Mouse (Mus musculus): ENCODE results near the gene Ppp1r12c.

Gene Ppp1r12c

DNA sequence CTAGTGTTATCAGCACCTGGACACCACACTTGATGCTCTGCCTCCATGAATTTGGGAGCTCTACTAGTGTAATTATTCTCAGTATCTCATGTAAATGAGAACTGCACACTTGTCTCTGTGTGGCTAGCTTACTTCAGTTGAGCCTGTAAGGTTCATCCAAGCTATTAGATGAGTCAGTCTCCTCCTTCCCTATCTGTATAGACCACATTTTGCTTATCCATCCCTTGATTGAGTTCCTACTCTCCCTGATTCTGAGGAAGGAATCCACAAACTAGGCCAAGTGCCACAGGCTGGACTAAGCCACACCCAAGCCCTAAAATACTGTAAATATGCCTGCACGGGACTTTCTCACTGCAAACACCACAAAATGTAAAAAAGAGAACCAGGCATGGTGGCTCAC, 7.5 kb downstream of the Ppp1r12c start:
- intact Hi-C loops (cut with DNase I), result loop anchor here (10.0 kb wide), 1 partner anchor 349 kb away; no protein-coding TSS in a partner anchor

DNA sequence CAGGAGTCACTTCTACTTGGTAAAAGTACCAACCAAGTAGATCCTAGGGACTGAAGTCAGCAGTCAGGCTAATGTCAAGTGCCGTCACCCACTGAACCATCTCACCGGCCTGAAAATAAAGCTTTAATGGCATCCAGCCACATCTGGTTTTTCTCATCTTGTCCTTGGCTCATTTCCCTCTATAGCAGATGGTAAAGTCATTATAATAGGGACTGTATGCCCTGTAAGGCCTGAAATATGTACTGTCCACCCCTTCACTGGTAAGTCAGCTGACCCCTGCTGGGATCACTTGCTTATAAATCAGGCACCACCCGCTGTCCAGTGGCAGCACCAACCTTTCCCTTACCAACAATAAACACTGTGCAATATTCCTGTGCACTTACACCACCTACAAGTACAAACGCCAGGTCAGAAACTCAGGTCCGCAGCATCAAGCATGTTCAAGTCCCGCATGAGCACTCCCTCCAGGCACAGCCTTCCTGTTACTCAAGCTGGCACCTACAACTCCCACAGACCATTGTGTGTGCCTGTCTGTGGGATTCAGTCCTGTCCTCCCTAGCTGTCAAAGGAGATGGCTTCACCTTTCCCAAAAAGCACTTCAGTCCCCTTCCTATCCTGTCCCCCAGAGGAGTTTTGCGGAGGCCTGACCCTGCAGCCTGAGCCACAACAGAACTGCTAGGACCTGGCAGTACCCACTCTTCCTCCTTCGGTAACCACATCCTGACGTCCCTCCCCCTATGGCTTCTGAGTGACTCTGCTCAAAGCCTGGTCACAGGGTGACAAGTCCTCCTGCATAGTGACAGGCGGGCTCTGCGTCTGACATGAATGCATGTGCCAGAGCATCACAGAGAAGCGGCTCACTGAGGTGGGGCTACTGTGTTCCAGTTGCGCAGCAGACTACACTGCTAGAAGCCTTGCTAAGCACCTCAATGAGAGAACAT, 8.9 kb downstream of the Ppp1r12c start:
- intact Hi-C loops (cut with DNase I), result loop anchor here (10.0 kb wide), 1 partner anchor 348 kb away; no protein-coding TSS in a partner anchor

DNA sequence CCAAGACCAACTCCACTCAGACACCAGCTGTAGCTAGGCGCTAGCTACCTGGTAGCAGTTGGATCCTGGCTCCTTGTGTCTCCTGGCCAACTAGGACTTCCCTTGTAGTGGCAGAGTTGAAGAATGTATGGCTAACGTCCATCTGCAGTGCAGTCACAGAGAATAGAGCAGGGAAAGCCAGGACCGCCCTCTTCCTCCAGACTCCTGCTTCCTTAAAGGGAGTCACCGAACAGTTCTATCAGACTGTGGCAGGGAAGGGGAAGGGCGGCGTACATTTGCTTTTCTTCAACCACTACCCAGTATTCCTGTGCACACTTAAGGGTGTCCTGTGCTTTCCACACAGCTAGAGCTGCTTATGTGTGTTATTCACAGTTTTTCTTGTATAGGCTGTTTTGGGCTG, 10.2 kb downstream of the Ppp1r12c start:
- intact Hi-C loops (cut with DNase I), result loop anchor here (10.0 kb wide), 1 partner anchor 347 kb away; no protein-coding TSS in a partner anchor

DNA sequence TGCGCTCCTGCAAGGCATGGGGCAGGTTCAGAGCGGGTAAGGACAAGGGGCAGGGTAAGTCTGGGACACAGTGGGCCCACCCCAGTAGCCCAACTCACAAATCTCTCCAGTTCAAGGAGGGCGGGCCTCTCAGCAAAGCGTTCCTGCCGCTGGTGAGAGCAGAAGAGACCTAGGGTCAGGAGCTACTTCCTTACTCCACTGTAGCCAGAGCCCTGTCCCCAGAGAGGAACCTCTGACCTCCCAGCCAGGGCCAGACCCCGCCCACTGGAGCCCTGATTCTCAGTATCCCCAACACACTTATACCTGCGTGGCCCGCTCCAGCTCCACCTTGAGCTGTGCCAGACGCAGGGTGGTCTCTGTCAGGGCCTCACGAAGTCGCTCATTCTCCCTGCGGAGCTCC, 19.2 kb downstream of the Ppp1r12c start:
- intact Hi-C loops (cut with DNase I), result no loop called here

DNA sequence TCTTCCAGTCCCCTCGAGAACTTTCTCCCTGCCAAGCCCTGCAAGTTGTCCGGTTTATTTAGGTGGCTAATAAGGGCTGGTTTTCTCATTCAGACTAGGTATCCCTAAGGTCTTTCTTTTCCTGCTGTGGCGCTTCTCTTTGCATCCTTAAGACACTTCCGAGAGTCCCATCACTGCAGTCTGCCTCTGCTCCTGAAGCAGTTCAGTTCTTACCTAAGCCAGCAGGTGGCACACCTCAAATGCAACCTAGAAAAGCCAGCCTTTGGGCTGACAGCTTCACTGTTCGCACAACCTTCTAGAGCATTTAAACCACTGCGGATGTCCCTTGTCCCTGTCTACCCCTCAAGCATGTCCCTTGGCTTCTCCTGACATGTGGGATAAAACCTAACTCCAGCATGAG, 21.8 kb downstream of the Ppp1r12c start:
- intact Hi-C loops (cut with DNase I), result no loop called here

DNA sequence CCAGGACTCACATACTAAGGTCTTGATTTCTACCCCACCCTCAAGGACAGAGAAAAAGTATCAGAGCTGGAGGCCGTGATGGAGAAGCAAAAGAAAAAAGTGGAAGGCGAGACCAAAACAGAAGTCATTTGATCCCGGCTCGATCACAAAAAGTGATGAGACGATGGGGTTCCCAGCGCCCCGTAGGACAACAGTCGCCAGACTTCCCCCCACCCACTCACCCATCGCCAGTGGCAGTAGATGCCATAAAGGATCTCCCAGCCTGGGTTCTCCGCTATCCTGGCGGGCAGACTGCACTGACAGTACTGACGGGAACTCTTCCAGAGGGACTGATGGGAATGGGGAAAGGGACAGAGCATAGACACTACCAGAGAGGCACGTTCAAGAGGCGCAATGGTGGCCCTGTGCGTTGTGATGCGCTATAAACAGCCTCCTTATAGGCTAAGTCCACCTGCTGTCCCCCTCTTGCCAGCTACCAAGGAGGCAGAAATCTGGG, 22.6 kb downstream of the Ppp1r12c start:
- intact Hi-C loops (cut with DNase I), result no loop called here

DNA sequence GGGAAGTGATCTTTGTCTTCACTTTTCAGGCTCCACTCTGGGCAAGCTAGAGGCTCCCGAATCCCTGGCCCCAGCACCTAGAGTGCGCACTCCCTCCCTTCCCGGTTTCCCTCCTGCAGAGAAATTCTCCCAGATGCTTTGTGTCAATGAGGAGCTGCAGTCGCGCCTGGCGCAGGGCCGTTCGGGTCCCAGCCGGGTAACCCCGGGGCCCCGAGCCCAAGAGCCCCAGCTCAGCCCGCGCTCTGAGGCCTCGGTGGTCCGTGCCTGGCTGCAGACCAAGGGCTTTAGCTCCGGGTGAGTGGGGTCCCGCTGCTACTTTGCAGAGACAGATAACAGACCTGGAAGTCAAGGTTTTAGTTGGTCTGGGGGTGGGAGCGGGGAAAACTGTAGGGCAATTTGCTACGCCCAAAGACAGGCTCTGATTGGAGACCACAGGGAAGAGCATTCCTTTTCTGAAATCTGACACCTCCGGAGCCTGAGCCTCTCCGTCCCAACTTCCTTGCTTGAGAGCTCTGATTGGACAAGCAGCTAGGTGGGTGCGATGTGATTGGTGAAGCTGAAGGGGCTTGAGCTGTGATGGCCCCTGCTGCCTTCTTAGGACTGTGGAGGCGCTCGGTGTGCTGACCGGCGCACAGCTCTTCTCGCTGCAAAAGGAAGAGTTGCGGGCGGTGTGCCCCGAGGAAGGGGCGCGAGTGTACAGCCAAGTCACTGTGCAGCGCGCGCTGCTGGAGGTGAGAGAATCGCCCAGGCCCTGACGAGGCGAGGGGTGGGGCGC, 23.3 kb downstream of the Ppp1r12c start:
- intact Hi-C loops (cut with DNase I), result no loop called here

DNA sequence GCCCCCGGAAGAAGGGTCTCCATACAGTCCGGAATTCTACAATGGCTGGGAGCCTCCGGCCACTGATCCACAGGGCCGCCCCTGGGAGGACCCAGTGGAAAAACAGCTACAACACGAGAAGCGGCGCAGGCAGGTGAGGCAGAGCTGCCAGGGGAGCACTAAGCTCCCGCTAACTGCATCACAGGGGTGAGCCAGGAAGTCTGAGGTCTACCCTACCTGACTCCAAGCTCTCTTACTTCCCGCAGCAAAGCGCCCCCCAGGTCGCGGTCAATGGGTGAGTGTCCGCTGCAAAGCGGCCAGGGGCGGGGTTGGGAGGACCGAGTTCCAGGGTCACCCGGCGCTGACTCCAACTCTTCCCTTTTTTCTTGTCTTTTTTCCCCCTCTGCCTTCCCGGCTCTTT, 27.5 kb downstream of the Ppp1r12c start:
- intact Hi-C loops (cut with DNase I), result no loop called here

DNA sequence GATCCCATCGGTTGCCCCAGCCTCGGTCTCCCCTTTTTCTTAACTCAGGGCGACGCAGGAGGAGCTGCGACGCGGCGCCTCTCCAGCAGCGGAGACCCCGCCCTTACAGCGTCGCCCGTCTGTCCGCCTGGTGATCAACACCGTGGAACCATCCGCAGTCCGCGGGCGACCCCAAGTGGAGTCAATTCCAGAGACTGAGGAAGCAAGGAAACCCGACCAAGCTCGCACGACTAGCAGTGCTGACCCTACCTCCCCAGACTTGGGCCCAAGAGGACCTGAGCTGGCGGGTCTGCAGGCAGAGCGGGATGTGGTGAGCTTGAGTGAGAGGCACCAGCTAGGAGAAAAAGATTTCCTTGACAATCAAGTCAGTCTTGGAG, 30.3 kb downstream of the Ppp1r12c start:
- intact Hi-C loops (cut with DNase I), result loop anchor here (2.0 kb wide), 1 partner anchor 38 kb away; no protein-coding TSS in a partner anchor

DNA sequence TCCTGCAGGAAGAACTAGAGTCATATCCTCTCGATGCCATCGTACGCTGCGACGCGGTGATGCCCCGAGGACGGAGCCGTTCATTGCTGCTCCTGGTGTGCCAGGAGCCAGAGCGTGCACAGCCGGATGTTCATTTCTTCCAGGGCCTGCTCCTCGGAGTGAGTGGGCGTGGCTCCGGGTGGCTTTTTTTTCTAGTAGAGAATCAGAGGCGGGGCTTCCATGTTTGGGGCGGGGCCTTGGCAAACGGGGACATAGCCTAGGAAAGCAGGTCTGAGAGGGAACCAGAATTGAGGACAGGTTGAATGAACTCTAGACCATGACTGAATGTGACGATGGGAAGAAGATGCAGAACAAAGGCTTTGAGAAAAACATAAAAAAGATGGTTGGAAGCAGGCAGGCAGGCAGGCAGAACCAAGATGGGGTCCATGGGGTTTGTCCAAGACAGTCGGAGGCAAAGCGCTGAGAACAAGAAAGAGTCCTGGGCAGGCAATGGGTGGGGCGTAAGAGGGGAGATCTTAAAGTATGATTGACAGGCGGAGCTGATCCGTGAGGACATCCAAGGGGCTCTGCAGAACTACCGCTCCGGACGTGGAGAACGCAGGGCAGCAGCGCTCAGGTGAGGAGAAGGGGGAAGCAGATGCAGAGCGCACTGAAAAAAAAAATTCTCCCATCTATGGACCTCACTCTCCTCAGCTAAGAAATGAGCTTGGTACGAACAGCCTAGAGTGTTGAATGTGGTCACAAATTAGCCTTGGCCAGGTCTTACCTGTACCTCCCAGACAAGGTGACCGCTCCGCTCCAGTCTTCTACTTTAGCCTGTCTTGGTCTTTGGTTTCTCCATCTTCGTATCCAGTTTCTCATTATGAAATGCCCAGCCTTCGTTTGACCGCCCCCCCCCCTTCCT, 31.0 kb downstream of the Ppp1r12c start:
- intact Hi-C loops (cut with DNase I), result loop anchor here (2.0 kb wide), 1 partner anchor 38 kb away; no protein-coding TSS in a partner anchor

DNA sequence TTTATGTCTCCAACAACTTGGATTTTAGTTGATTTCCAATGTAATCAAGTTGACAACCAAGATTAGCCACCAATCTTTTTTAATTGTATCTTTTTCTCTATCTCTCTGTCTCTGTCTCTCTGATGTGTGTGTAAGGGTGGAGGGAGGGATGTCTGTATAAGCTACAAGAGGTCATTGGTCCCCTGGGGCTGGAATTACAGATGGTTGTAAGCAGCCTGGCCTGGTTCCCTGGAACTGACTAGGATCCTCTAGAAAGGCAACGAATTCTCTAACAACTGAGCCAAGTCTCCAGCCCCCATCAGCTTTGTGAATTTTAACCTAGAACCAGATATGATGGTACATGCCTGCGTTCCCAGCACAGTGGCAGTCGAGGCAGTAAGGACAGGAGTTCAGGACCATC, 33.7 kb downstream of the Ppp1r12c start:
- intact Hi-C loops (cut with DNase I), result no loop called here

DNA sequence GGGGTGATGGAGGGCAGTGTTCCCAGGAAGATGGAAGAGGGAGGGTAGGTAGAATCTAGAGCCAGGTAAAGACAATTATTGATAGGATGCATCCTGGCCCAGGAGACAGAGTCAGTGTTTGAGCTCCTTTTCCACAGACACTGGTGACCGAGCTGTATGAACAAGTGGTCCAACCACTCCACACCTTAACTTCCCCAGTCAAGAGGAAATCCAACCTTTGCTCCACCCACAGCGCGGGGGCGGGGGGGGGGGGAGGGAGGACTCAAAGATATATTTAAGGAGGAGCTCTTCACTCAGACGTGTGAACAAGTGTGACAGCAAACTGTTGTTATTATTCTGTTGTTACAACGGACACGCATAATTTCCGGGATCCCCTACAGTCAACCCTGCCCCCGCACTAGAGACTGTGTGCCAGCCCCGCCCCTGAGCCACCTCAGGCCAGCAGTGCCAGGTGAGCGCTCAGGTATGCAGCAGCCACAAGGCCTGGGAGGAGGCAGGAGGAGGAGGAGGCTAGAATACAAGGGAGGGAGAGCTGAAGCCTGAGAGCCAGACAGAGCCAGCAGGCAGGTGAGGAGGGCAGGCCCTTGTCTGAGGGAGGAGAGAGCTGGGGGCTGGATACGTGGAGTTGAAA, 37.2 kb downstream of the Ppp1r12c start:
- intact Hi-C loops (cut with DNase I), result no loop called here

DNA sequence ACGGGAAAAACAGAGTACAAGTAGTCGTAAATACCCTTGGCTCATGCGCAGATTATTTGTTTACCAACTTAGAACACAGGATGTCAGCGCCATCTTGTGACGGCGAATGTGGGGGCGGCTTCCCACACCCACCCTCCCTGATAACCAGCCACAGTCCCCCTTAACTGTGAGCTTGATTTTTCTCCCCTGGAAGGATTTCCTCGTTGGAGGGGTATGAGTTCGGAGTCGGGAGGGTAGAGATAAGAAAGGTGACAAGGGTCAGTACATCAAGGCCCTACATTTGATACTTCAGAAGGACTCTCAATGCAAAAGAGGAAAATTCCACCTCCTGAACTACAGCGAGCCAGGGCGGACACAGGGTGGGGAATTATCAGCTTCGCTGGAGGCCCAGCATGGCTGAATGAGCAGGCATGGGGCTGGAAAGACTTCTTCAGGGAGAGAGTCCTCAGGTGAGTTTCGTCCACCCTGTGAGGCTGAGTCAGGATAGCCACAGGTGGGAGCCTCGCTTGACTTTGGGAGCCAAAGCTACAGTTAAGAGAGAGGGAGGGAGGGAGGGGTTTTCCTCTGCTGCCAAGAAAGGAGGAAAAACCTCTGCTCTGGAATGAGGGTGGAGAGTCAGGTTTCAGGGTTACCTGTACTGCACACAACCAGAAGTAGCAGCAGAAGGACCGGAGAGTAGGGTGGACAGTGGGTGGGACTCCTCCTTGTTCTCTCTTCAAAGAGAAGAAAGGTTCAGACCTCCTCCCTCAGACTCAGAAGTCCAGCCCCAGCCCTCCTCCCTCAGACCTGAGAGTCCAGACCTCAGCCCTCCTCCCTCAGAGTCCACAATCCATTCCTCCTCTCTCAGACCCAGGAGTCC, 40.7 kb downstream of the Ppp1r12c start, which contains the start of gene Eps8l1:
TSS of gene Eps8l1 (plus strand) at position 99 of the 859 bp plus-strand sequence.
- intact Hi-C loops (cut with DNase I), result no loop called here

DNA sequence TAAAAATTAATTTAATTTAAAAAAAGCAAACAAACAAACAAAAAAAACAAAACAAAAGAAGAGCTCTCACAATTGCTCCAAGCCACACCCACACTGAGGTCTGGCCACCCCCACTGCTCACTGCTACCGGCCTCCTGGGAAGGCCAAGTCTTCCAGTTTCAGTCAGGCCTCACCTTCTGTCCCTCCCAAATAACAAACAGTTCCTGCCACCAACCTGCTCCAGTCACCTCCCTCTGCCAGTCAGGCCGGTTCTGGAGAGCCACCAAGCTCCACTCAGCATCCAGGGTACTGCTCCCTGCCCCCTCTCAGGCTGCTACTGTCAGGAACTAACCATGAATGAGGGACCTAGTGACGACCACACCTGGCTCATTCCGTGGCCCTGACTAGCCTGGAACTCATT, 48.8 kb downstream of the Ppp1r12c start:
- intact Hi-C loops (cut with DNase I), result no loop called here

DNA sequence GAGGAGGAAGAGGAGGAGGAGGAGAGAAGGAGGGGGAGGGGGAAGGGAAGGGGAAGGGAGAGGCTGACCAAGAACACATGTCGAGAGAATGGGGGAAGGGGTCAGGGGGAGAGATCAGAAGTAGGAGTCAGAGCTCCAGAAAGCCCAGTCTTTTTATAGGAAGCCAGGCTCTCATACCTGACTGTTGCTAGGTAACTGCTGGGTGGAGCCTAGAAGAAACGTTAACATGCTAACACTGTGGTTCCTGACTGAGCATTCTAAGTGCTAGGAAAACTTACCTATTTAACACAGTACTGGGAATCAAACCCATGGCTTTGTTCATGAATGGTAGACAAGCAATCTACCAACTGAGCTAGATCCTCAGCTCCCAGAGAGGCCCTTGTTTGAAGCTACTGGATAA, 52.3 kb downstream of the Ppp1r12c start:
- intact Hi-C loops (cut with DNase I), result no loop called here

DNA sequence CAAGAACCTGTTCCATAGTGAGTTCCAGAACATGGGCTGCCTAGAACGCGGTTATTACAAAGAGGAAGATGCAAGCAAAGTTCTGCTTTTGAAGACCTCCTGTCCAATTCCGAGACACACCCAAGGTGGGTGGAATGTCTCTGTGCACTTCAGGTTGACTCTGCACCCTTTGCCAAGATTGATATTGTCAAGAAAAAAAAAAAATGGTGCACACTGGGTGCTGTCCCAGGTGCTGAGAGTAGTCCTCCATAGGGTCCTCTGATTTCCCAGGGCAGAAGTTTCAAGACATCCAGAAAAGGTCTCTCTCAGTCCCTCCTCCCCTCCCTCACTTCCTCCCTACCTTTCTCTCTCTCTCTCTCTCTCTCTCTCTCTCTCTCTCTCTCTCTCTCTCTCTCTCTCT, 53.0 kb downstream of the Ppp1r12c start:
- intact Hi-C loops (cut with DNase I), result no loop called here

DNA sequence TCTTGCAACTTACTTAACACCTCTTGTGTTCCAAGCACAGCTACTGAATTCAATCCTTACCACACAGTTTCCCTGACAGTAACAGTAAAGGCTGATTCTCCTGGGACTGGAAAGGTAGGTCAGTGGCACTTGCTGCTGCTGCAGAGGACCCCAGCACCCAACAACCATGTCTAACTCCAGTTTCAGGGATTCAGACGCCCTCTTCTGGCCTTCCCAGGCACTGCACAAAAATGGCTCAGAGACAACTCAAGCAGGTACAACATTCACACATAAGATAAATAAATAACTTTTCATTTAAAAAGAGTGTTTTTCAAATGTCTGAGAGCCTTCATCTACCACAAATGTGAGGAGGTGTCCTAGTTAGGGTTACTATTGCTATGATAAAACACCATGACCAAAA, 54.3 kb downstream of the Ppp1r12c start:
- intact Hi-C loops (cut with DNase I), result no loop called here

DNA sequence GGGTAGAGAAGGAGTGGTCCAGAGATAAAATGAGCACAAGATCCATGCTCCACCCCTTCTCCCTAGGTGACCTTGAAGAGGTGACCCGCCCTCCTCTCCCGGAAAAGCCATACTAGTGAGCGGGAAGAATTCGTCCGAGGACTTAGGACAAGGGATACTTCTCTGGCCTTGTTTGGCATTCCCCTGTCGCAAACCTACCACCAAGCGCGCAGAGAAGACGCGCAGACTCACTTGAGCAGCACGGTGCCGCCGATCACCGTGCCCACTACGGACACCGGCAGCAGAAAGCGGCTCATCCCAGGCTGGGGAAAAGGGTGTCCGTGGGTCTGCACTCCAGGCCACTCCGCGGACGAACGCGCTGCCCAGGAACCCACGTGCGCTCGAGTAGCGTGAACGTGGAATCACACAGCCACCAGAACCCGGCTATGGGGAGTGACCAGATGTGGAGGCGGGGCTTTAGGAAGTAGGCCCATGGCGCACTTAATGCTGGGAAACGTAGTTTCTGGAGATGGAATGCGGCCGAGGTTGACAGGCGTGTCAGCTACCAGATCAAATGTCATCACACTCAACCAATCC, 56.2 kb downstream of the Ppp1r12c start, which contains the start of gene Rdh13:
TSS of gene Rdh13 (minus strand) at position 434 of the 576 bp plus-strand sequence.
- intact Hi-C loops (cut with DNase I), result no loop called here

DNA sequence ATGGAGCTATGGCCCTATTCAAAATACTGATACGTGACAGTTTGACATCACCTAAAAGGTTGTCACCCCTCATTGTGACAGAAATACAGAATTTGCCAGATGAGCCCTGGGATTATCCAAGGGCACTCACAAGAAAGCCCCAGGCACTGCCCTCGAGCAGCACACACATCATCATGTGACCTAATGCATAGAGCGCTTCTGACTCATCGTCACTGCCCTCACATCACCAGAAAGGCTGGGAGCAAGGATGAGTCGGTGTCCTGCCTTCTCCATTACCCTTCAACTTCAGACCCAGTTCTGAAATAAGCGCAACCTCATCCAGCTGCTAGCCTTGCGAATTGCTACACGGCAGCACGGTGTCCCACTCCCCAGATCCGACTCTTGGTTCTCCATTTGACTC, 60.9 kb downstream of the Ppp1r12c start:
- intact Hi-C loops (cut with DNase I), result no loop called here
